Mouse (Mus musculus) lung, embryonic 14.5 days (tissue): ENCODE results near the gene Gm10272. TPM values are rescaled to one million over a fixed set of nuclear protein-coding genes. Genes with fewer than 3 reads are reported as not detected.
"Not testable (repeated sequence)": the region's sequence is repeated elsewhere in the genome, so short reads cannot be mapped to it uniquely, and the experiment has no call there.

Source experiments
- ATAC-seq: fragments of 200-750 bp; cut with Nextera tagmentation; 2 replicates; pipeline ENCODE4 v1.8.0; 2017; ENCODE audit warnings: mild to moderate bottlenecking, moderate TSS enrichment, moderate library complexity; ENCODE audit not compliant: insufficient read depth
- DNase-seq: peaks from one replicate; pipeline ENCODE4 v3.0.0-alpha.2; 2015
- H3K27ac ChIP-seq: fragments of 300-500 bp; sonication (generic); 2 replicates; pipeline ENCODE4 v1.5.1; 2014; ENCODE audit warnings: low read depth, mild to moderate bottlenecking, moderate library complexity
- H3K27me3 ChIP-seq: fragments of 300-500 bp; sonication (generic); 2 replicates; pipeline ENCODE4 v1.6.1; 2014; ENCODE audit warnings: low read length, control low read depth; ENCODE audit not compliant: insufficient read depth
- H3K36me3 ChIP-seq: fragments of 300-500 bp; sonication (generic); 2 replicates; pipeline ENCODE4 v1.6.1; 2014; ENCODE audit warnings: control low read depth; ENCODE audit not compliant: insufficient read depth
- H3K4me1 ChIP-seq: fragments of 300-500 bp; sonication (generic); 2 replicates; pipeline ENCODE4 v1.6.1; 2014; ENCODE audit warnings: antibody characterized with exemption, control low read depth; ENCODE audit not compliant: insufficient read depth
- H3K4me2 ChIP-seq: fragments of 300-500 bp; sonication (generic); 2 replicates; pipeline ENCODE4 v1.6.1; 2014; ENCODE audit warnings: mild to moderate bottlenecking
- H3K4me3 ChIP-seq: fragments of 300-500 bp; sonication (generic); 2 replicates; pipeline ENCODE4 v1.5.1; 2014; ENCODE audit warnings: low read depth, low read length
- H3K9ac ChIP-seq: fragments of 300-500 bp; sonication (generic); 2 replicates; pipeline ENCODE4 v1.6.1; 2014
- H3K9me3 ChIP-seq: fragments of 300-500 bp; sonication (generic); 2 replicates; pipeline ENCODE4 v1.6.1; 2016; ENCODE audit warnings: low read depth, low read length, control low read depth
- CTCF ChIP-seq: IDR thresholded peaks from 2 replicates; pipeline ENCODE4 v1.5.1; 2016; ENCODE audit warnings: antibody characterized with exemption, low read depth
- WGBS: fragments of 180-500 bp; shearing (Covaris S2); extraction: QIAGEN DNeasy Blood & Tissue Kit; methylation state at CpG from one replicate; pipeline ENCODE4 v1.1.7; 2014; 5-methylcytosine and 5-hydroxymethylcytosine counted together
- polyA plus RNA-seq: library from polyadenylated mRNA; unstranded; fragments of >200 nt; fragmentation: Nextera tagmentation; extraction: Ambion mirVana; gene quantifications from 2 replicates; pipeline ENCODE4 v1.2.1, GENCODE M21; 2014

The Gm10272 gene
- polyA plus RNA-seq, 1 experiment from 2014 or later = not detected

- DNase-seq (peak; percentile 2), ATAC-seq (no peak)
- Histone ChIP-seq H3K27me3 (no peaks in the 10 kb centered on the region), H3K4me2 (no peak overlapping the region), H3K36me3 (no peaks in the 10 kb centered on the region), H3K9ac (no peak overlapping the region), H3K4me1 (no peaks in the 10 kb centered on the region), H3K27ac (no peak overlapping the region), H3K9me3 (no peaks in the 10 kb centered on the region), H3K4me3 (no peak overlapping the region)
- no peak for TF ChIP-seq CTCF
- 57% methylated on average over 4 of the region's 4 CpGs for WGBS
These were observed 21.9 kb downstream of the Gm10272 start for GRCm38 (mm10) chr10:77728280-77728679.

- Histone ChIP-seq H3K4me3 (no peak overlapping the region), H3K27ac (no peak overlapping the region), H3K9ac (no peak overlapping the region), H3K4me2 (no peak overlapping the region), H3K36me3 (no peaks in the 10 kb centered on the region), H3K27me3 (no peaks in the 10 kb centered on the region), H3K9me3 (no peaks in the 10 kb centered on the region), H3K4me1 (no peaks in the 10 kb centered on the region)
- peak; percentile 48 for TF ChIP-seq CTCF
- WGBS = 46% methylated on average over 4 of the region's 4 CpGs
- DNase-seq (peak; percentile 17), ATAC-seq (no peak)
These were observed 22.8 kb downstream of the Gm10272 start for GRCm38 (mm10) chr10:77729241-77729640.

GRCm38 (mm10) chr10:77735928-77736327 lies 29.5 kb downstream of the Gm10272 start:
- Histone ChIP-seq H3K4me2 (no peak overlapping the region), H3K27ac (no peak overlapping the region), H3K36me3 (no peaks in the 10 kb centered on the region), H3K4me1 (no peaks in the 10 kb centered on the region), H3K4me3 (no peak overlapping the region), H3K9ac (no peak overlapping the region), H3K27me3 (no peaks in the 10 kb centered on the region), H3K9me3 (0 out of 2 replicates have a peak, but pooled peaks cover 5% of the 10 kb centered on the region)
- DNase-seq = no peak
- no peak for TF ChIP-seq CTCF
- no peak for ATAC-seq
- WGBS = 87% methylated on average over 1 of the region's 1 CpGs

GRCm38 (mm10) chr10:77738929-77739328 lies 32.5 kb downstream of the Gm10272 start:
- 76% methylated on average over 4 of the region's 4 CpGs for WGBS
- 0 out of 2 replicates have a peak, but pooled peaks cover 5% of the 10 kb centered on the region for H3K9me3 ChIP-seq

GRCm38 (mm10) chr10:77741924-77742688 lies 35.7 kb downstream of the Gm10272 start, which contains the start of gene Gm18596:
TSS of gene Gm18596 (minus strand) at chr10:77742638.
- H3K27ac ChIP-seq, H3K36me3 ChIP-seq, H3K4me3 ChIP-seq, H3K9me3 ChIP-seq, H3K4me1 ChIP-seq, H3K27me3 ChIP-seq, DNase-seq, H3K9ac ChIP-seq, ATAC-seq, H3K4me2 ChIP-seq: not testable (repeated sequence)
- 56% methylated on average over 5 of the region's 5 CpGs for WGBS

More at GRCm38 (mm10) chr10:77738929-77739328, 32.5 kb downstream of the Gm10272 start:
- Histone ChIP-seq H3K4me3 (no peak overlapping the region), H3K36me3 (no peaks in the 10 kb centered on the region), H3K4me1 (no peaks in the 10 kb centered on the region), H3K9ac (no peak overlapping the region), H3K27ac (no peak overlapping the region), H3K27me3 (no peaks in the 10 kb centered on the region), H3K4me2 (no peak overlapping the region)
- no peak for ATAC-seq
- TF ChIP-seq CTCF = no peak
- no peak for DNase-seq

GRCm38 (mm10) chr10:77750686-77751085 lies 44.3 kb downstream of the Gm10272 start:
- not testable (repeated sequence) for H3K4me2 ChIP-seq, H3K36me3 ChIP-seq, DNase-seq, H3K9ac ChIP-seq, H3K27me3 ChIP-seq, ATAC-seq, H3K4me1 ChIP-seq, H3K4me3 ChIP-seq, H3K9me3 ChIP-seq, H3K27ac ChIP-seq
- 75% methylated on average over 1 of the region's 1 CpGs for WGBS

- H3K36me3 ChIP-seq, H3K4me3 ChIP-seq, H3K4me2 ChIP-seq, H3K9me3 ChIP-seq, H3K9ac ChIP-seq, H3K4me1 ChIP-seq, ATAC-seq, H3K27ac ChIP-seq, DNase-seq, H3K27me3 ChIP-seq: not testable (repeated sequence)
- 67% methylated on average over 1 of the region's 1 CpGs for WGBS
These were observed 44.8 kb downstream of the Gm10272 start, which contains the start of gene Gm9736 for GRCm38 (mm10) chr10:77751254-77751653. TSS of gene Gm9736 (minus strand) at chr10:77751354.
